Comparison of ENCODE assay signal across 32 mouse cellular contexts in the genomic region with DNA sequence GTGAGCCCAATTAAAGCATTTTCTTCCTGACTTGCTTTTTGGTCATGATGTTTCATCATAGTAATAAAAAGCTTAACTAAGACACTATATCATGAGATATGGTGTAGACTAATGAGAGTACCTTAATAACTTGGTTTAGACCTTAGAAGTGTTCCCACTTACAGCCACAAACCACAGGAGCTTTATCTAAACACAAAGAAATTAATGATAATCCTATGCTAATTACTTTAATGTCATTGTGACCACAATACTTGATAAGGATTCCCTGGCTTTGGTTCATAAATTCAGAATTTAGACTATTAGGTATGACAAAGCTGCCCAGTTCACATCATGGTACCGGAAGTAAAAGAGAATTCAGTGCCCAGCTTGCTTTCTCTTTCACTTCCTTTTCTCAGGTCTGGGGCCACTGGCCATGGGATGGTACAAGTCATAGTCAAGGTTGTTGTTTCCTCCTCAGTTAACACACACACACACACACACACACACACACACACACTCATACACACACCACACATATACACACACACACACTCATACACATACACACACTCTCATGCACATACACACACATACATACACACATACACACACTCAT. TPM values are rescaled to one million over a fixed set of nuclear protein-coding genes. Genes with fewer than 3 reads are reported as not detected.
DNase-seq lines count a peak whose midpoint lies in the region; ATAC-seq and TF ChIP-seq lines count a peak whose summit lies in the region.
"Had no signal": no experiment of that assay in that cellular context is flagged by ENCODE, and none has a peak within 500 bp of the region (broad histone marks: within the 10 kb centered on the region; RNA-seq: fewer than 3 reads in every experiment).

No protein-coding gene starts in this region.

- H3K36me3 ChIP-seq in spleen, adult 2 months (ENCODE audit: control insufficient read depth, insufficient read depth, low read length): no peaks in the 10 kb centered on the region
- no peaks in the 10 kb centered on the region for H3K36me3 ChIP-seq in forebrain, embryonic 13.5 days (ENCODE audit: poor library complexity, severe bottlenecking)
- H3K36me3 ChIP-seq in forebrain, embryonic 10.5 days (replicated peaks): no peaks in the 10 kb centered on the region
- H3K36me3 ChIP-seq: embryonic facial prominence, embryonic 10.5 days; heart, embryonic 10.5 days; limb, embryonic 12.5 days; liver, embryonic 13.5 days; lung, embryonic 15.5 days had no signal

- H3K9me3 ChIP-seq in forebrain, embryonic 13.5 days (replicated peaks): no peaks in the 10 kb centered on the region
- H3K9me3 ChIP-seq in forebrain, embryonic 10.5 days: no peaks in the 10 kb centered on the region
- H3K9me3 ChIP-seq: embryonic facial prominence, embryonic 10.5 days; heart, embryonic 10.5 days; limb, embryonic 12.5 days; liver, embryonic 13.5 days; lung, embryonic 15.5 days had no signal

- H3K4me1 ChIP-seq in spleen, adult 2 months (ENCODE audit: control insufficient read depth, insufficient read depth, insufficient read length): peaks cover 2% of the 10 kb centered on the region
- H3K4me1 ChIP-seq in forebrain, embryonic 13.5 days: 0 out of 2 replicates have a peak, but pooled peaks cover 3% of the 10 kb centered on the region
- peaks cover 4% of the 10 kb centered on the region for H3K4me1 ChIP-seq in forebrain, embryonic 10.5 days
- H3K4me1 ChIP-seq: heart, embryonic 10.5 days; limb, embryonic 12.5 days; lung, embryonic 15.5 days had no signal

- no peak for TF ChIP-seq CTCF in spleen, adult 2 months (IDR thresholded peaks at IDR 0.05; ENCODE audit: extremely low read depth, insufficient read depth, insufficient read length, insufficient replicate concordance)

- H3K27ac ChIP-seq in spleen, adult 2 months (ENCODE audit: insufficient read depth, low read length): no peak overlapping the region
- no peak overlapping the region for H3K27ac ChIP-seq in forebrain, embryonic 13.5 days
- no peak overlapping the region for H3K27ac ChIP-seq in forebrain, embryonic 10.5 days
- H3K27ac ChIP-seq: embryonic facial prominence, embryonic 10.5 days; heart, embryonic 10.5 days; hindbrain, postnatal 0 days; limb, embryonic 12.5 days; liver, embryonic 13.5 days; lung, embryonic 15.5 days had no signal

- DNase-seq in spleen, adult 2 months (ENCODE audit: low read depth in 1 of 2, low spot score in 2 of 2): peak; percentile 25 to 46
- no peak for DNase-seq in spleen, postnatal 10 days (ENCODE audit: low spot score in 2 of 2)
- DNase-seq in forebrain, embryonic 10.5 days (ENCODE audit: extremely low spot score, low spot score): no peak
- DNase-seq in kidney, postnatal 25 days: no peak
- DNase-seq: adrenal gland, postnatal 36 days; cerebellum, adult 9-10 months; forebrain, postnatal 0 days; gastrocnemius, postnatal 14 days; kidney, postnatal 36 days; layer of hippocampus, postnatal 36 days; liver, embryonic 13.5 days; midbrain, embryonic 14.5 days; right cerebral cortex, adult 18-20 months; thymus, postnatal 25 days had no signal

- peak; percentile 32 for ATAC-seq in activated CD4-positive, CD25-positive, alpha-beta regulatory T cell, adult 4 months
- peak; percentile 83 for ATAC-seq in megakaryocyte progenitor cell, adult 5-6 weeks (replicated peaks; ENCODE audit: poor library complexity)
- no peak for ATAC-seq in forebrain, embryonic 13.5 days
- ATAC-seq: forebrain, postnatal 0 days; hindbrain, postnatal 0 days; intestine, postnatal 0 days had no signal

- TF ChIP-seq POLR2A in spleen, adult 2 months (IDR thresholded peaks at IDR 0.05; ENCODE audit: low read depth, low read length): no peak

- no peak overlapping the region for H3K9ac ChIP-seq in forebrain, embryonic 13.5 days
- H3K9ac ChIP-seq: forebrain, postnatal 0 days; limb, embryonic 12.5 days; liver, embryonic 13.5 days; lung, embryonic 15.5 days had no signal

- H3K4me2 ChIP-seq in forebrain, embryonic 13.5 days: no peak overlapping the region
- H3K4me2 ChIP-seq: limb, embryonic 12.5 days; liver, embryonic 13.5 days; lung, embryonic 15.5 days had no signal

- no peaks in the 10 kb centered on the region for H3K27me3 ChIP-seq in spleen, adult 2 months (ENCODE audit: control insufficient read depth, insufficient read depth, low read length)
- no peaks in the 10 kb centered on the region for H3K27me3 ChIP-seq in forebrain, embryonic 13.5 days
- no peaks in the 10 kb centered on the region for H3K27me3 ChIP-seq in forebrain, embryonic 10.5 days (ENCODE audit: poor library complexity, severe bottlenecking)
- H3K27me3 ChIP-seq: limb, embryonic 12.5 days; liver, embryonic 13.5 days; lung, embryonic 15.5 days had no signal

- H3K4me3 ChIP-seq in spleen, adult 2 months (ENCODE audit: extremely low read depth, insufficient read depth, insufficient read length): no peak overlapping the region
- no peak overlapping the region for H3K4me3 ChIP-seq in forebrain, embryonic 13.5 days
- H3K4me3 ChIP-seq in forebrain, embryonic 10.5 days: no peak overlapping the region
- H3K4me3 ChIP-seq: embryonic facial prominence, embryonic 10.5 days; heart, embryonic 10.5 days; limb, embryonic 12.5 days; liver, embryonic 13.5 days; lung, embryonic 15.5 days; myocyte had no signal

- 21% methylated on average over 1 of the region's 1 CpGs for WGBS in spleen, adult 2 months
- WGBS in forebrain, embryonic 13.5 days: 86% methylated on average over 1 of the region's 1 CpGs
- WGBS in forebrain, embryonic 10.5 days: 94% methylated on average over 1 of the region's 1 CpGs

RNA-seq across cellular contexts. Expression of a gene that starts 10.4 kb away (rescaled TPM):
- 2.5 and 4.8 TPM in 2 replicates for polyA plus RNA-seq in spleen, adult 2 months (2012; rRNA removed)
- 10 to 100 TPM; 48.1 to 55.3 TPM for polyA plus RNA-seq in activated CD4-positive, CD25-positive, alpha-beta regulatory T cell, adult 4 months (2017; shearing (Covaris generic))
- total RNA-seq in megakaryocyte progenitor cell, adult 5-6 weeks (2015): 43.1 and 45.1 TPM in 2 replicates
- 39.1 and 45.4 TPM in 2 replicates for total RNA-seq in megakaryocyte progenitor cell, adult 5-6 weeks (2017)
- 11.7 and 12.0 TPM in 2 replicates for polyA plus RNA-seq in forebrain, embryonic 13.5 days (2015; fragmentation: Nextera tagmentation; extraction: Ambion mirVana)
- polyA plus RNA-seq in forebrain, embryonic 10.5 days (2016; fragmentation: Nextera tagmentation; extraction: Ambion mirVana): 22.3 and 24.4 TPM in 2 replicates

RNA-seq across cellular contexts. Expression of a gene that starts 11.1 kb away (rescaled TPM):
- polyA plus RNA-seq in spleen, adult 2 months (2012; rRNA removed): not detected in 2 replicates
- polyA plus RNA-seq in activated CD4-positive, CD25-positive, alpha-beta regulatory T cell, adult 4 months (2017; shearing (Covaris generic)): not detected
- total RNA-seq in megakaryocyte progenitor cell, adult 5-6 weeks (2015): not detected in 2 replicates
- total RNA-seq in megakaryocyte progenitor cell, adult 5-6 weeks (2017): not detected in 2 replicates
- not detected in 2 replicates for polyA plus RNA-seq in forebrain, embryonic 13.5 days (2015; fragmentation: Nextera tagmentation; extraction: Ambion mirVana)
- polyA plus RNA-seq in forebrain, embryonic 10.5 days (2016; fragmentation: Nextera tagmentation; extraction: Ambion mirVana): 0.31 TPM in 1 of 2 replicates, not detected in the other
- total RNA-seq: adrenal gland, postnatal 36 days; forebrain, postnatal 0 days; gastrocnemius, postnatal 14 days; hematopoietic stem cell, adult 5-6 weeks; hindbrain, postnatal 0 days; layer of hippocampus, adult 8-10 months; layer of hippocampus, postnatal 36 days; left cerebral cortex, postnatal 10 days had no signal
- polyA plus RNA-seq: cortical plate, adult 2 months; forebrain, postnatal 0 days; heart, embryonic 10.5 days; heart, embryonic 16.5 days; hindbrain, postnatal 0 days; kidney, embryonic 14.5 days; limb, embryonic 12.5 days; lung, embryonic 15.5 days; midbrain, embryonic 14.5 days; myocyte; neural tube, embryonic 14.5 days; stomach, embryonic 14.5 days had no signal

Comparison
In these comparisons a context has a peak if more than half of its experiments do, and no peak if none do; other contexts are left out.
1. DNase-seq: peak in spleen, adult 2 months (2 of 2); none in spleen, postnatal 10 days (0 of 2), forebrain, embryonic 10.5 days (single experiment) and kidney, postnatal 25 days (0 of 2).